Mouse (Mus musculus): ENCODE measurements around the gene Gm3676. TPM values are rescaled to one million over a fixed set of nuclear protein-coding genes. Genes with fewer than 3 reads are reported as not detected.
"Not testable (repeated sequence)": the region's sequence is repeated elsewhere in the genome, so short reads cannot be mapped to it uniquely, and the experiment has no call there.

Gm3676 gene
- polyA plus RNA-seq (2015; fragmentation: Nextera tagmentation; extraction: Ambion mirVana) = not detected in 2 replicates

DNA sequence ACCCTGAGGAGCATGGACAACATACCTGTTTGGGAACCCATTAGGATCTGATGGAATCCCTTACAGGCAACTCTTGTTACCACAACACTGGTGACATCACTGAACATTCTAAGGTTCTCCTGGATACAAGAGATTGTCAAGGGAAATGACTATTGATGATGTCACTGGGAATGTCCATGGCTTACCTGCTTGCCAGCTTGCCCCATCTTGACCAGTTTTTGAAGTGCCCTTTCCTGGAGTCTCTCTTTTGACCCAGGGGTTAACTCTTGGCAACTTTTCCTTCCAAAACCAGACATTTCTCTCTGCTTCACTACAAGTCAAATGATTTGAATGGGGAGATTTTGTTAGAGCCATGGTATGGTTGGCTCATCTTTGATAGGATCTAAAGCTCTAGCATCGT, at the start of gene Gm3676:
Gene Gm3676 (minus strand): TSS at position 101 of the 400 bp plus-strand sequence.
- no CpG with 5 or more reads among the region's 1 CpGs for whole genome bisulfite sequencing (ENCODE audit: insufficient replicate concordance)
- H3K4me3 ChIP-seq (replicated peaks); DNase-seq; H3K4me2 ChIP-seq; H3K9ac ChIP-seq; H3K4me1 ChIP-seq (replicated peaks); ATAC-seq (ENCODE audit: low read depth); H3K36me3 ChIP-seq; H3K27me3 ChIP-seq; H3K9me3 ChIP-seq (replicated peaks); H3K27ac ChIP-seq: not testable (repeated sequence)

DNA sequence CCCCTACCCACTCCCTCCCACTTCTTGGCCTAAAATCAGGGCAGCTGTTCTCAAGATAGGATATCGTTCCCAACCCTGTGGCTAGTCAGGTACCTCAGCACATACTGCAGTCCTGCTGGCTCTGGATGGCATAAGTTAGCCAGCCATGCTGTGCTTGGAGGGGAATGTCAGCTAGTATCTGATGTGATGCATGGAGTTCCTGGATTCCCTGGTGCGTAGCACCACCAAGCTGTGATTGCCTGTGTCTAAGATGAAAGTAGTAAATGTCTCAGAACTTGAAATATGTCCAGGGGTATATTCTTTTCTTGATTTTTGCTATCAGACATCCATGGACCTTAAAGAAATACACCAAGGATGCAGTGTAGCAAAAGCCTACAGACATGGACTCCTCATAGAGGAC, 1.9 kb upstream of the Gm3676 start:
- H3K4me1 ChIP-seq (replicated peaks); H3K9ac ChIP-seq; H3K9me3 ChIP-seq (replicated peaks); DNase-seq; H3K4me2 ChIP-seq; H3K27ac ChIP-seq; ATAC-seq (ENCODE audit: low read depth); H3K36me3 ChIP-seq; H3K4me3 ChIP-seq (replicated peaks); H3K27me3 ChIP-seq: not testable (repeated sequence)
- 66% methylated on average over 2 of the region's 2 CpGs for WGBS (ENCODE audit: insufficient replicate concordance)

DNA sequence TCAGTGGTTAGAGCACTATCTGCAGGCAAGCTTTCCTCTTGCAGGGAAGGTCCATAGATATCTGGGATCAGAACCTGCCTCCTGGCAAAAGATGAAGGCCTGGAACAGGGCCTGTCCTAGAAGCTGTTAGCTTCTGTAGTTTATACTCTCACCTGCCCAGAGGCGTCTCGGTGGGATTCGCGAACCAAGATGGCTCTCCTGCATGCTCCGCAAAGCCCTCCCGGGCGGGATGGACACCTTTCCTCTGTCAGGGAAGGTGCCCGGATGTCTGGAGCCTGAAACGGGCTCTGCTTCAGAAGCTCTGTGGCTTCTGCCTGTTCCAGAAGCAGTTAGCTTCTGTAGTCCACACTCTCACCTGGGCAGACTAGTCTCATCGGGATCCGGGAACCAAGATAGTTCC, 16.1 kb downstream of the Gm3676 start:
- H3K4me3 ChIP-seq (replicated peaks); H3K9me3 ChIP-seq (replicated peaks); H3K27me3 ChIP-seq; DNase-seq; H3K36me3 ChIP-seq; H3K4me1 ChIP-seq (replicated peaks); H3K9ac ChIP-seq; H3K4me2 ChIP-seq; H3K27ac ChIP-seq; ATAC-seq (ENCODE audit: low read depth): not testable (repeated sequence)
- 81% methylated on average over 9 of the region's 11 CpGs for WGBS (ENCODE audit: insufficient replicate concordance)

DNA sequence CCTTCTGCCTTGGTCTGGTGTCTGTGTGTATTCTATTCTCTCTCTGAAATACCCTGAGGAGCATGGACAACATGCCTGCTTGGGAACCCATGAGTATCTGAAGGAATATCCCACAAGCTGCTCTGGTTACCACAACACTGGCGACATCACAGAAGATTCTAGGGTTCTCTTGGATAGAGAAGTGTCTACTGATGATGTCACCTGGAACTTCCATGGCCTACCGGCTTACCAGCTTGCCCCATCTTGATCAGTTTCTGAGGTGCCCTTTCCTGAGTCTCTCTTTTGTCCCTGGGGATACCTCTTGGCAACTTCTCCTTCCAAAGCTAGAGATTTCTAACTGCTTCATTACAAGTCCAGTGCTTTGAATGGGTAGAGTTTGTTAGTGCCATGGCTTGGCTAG, 21.8 kb downstream of the Gm3676 start, which contains the start of gene Gm3072:
Gene Gm3072 (minus strand): TSS at position 101 of the 400 bp plus-strand sequence.
- DNase-seq; H3K4me3 ChIP-seq (replicated peaks); ATAC-seq (ENCODE audit: low read depth); H3K27ac ChIP-seq; H3K4me1 ChIP-seq (replicated peaks); H3K27me3 ChIP-seq; H3K9me3 ChIP-seq (replicated peaks); H3K4me2 ChIP-seq; H3K36me3 ChIP-seq; H3K9ac ChIP-seq: not testable (repeated sequence)
- WGBS (ENCODE audit: insufficient replicate concordance) = 53% methylated on average over 1 of the region's 2 CpGs

DNA sequence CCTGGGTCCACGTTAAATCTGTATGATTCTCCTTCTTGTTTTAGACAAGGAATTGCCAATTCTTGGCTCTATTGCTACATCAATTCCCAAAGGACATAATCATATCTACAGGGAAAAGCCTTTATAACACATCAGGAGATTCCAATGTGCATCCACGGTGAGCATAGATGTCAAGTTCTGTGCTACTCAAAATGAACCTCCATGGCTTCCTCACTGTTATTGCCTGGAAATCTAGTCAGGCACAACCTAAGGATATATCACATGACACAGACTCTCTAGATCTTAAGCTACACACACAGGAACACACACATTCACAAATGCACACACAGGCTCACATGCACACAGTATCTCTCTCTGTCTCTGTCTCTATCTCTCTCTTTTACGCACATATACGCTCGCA, 23.8 kb downstream of the Gm3676 start:
- ATAC-seq (ENCODE audit: low read depth); H3K27me3 ChIP-seq; H3K4me2 ChIP-seq; H3K4me3 ChIP-seq (replicated peaks); H3K4me1 ChIP-seq (replicated peaks); H3K36me3 ChIP-seq; DNase-seq; H3K27ac ChIP-seq; H3K9me3 ChIP-seq (replicated peaks); H3K9ac ChIP-seq: not testable (repeated sequence)
- WGBS (ENCODE audit: insufficient replicate concordance) = 77% methylated on average over 5 of the region's 5 CpGs

DNA sequence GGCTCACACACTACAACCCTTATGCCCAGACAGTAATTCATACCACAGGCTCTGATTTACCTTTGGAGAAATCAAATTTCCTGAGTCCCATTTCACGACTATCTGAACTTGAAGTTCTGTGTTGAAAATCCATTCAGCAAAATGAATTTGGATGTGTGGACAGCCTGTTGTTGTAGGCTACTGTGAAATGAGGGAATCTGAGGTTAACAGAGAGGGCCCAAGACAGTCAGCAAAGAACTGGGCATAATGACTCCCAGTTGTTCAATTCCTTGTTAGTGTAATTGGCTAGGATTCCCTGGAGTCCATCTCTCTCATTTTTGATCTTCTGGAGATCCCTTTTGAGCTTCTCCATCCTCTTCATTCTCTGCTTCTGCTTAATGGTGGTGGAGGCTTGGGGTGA, 35.6 kb downstream of the Gm3676 start:
- DNase-seq; ATAC-seq (ENCODE audit: low read depth); H3K27me3 ChIP-seq; H3K4me1 ChIP-seq (replicated peaks); H3K27ac ChIP-seq; H3K9me3 ChIP-seq (replicated peaks); H3K4me2 ChIP-seq; H3K9ac ChIP-seq; H3K4me3 ChIP-seq (replicated peaks); H3K36me3 ChIP-seq: not testable (repeated sequence)
- 73% methylated on average over 1 of the region's 1 CpGs for WGBS (ENCODE audit: insufficient replicate concordance)

DNA sequence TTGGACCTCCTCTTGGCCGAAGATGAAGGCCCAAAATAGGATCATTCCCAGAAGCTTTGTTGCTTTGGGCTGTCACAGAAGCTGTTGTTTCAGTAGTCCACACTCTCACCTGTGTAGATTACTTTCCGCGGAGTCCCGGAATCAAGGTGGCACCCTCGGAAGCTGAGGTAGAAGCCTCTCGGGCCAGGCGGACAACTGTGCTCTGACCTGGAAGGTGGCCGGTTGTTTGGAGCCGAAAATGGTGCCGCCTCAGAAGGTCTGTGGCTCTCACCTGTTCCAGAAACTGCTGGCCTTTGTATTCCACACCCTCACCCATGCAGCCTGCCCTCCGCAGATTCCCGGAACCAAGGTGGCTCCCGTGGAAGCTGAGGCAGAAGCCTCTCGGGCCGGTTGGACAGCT, 45.4 kb downstream of the Gm3676 start:
- not testable (repeated sequence) for ATAC-seq (ENCODE audit: low read depth); H3K27ac ChIP-seq; H3K9me3 ChIP-seq (replicated peaks); H3K4me1 ChIP-seq (replicated peaks); H3K4me2 ChIP-seq; H3K9ac ChIP-seq; H3K4me3 ChIP-seq (replicated peaks); H3K27me3 ChIP-seq; DNase-seq; H3K36me3 ChIP-seq
- 80% methylated on average over 15 of the region's 15 CpGs for WGBS (ENCODE audit: insufficient replicate concordance)

Other genes starting within 250 kb of the Gm3676 start
- gene Gm6482, start 238.2 kb downstream of the Gm3676 start, polyA plus RNA-seq (2015; fragmentation: Nextera tagmentation; extraction: Ambion mirVana) = not detected in 2 replicates
- gene Gm7954, start 193.0 kb downstream of the Gm3676 start, polyA plus RNA-seq (2015; fragmentation: Nextera tagmentation; extraction: Ambion mirVana) = not detected in 2 replicates
- not detected in 2 replicates for gene Gm3486, start 157.0 kb downstream of the Gm3676 start, polyA plus RNA-seq (2015; fragmentation: Nextera tagmentation; extraction: Ambion mirVana)
- not detected in 2 replicates for gene Gm7970, start 90.9 kb downstream of the Gm3676 start, polyA plus RNA-seq (2015; fragmentation: Nextera tagmentation; extraction: Ambion mirVana)
- gene 1700049E17Rik2, start 73.3 kb downstream of the Gm3676 start, polyA plus RNA-seq (2015; fragmentation: Nextera tagmentation; extraction: Ambion mirVana) = not detected in 2 replicates
- not detected in 2 replicates for gene Gm3072, start 21.9 kb downstream of the Gm3676 start, polyA plus RNA-seq (2015; fragmentation: Nextera tagmentation; extraction: Ambion mirVana)
- not detected in 2 replicates for gene Gm8068, start 55.4 kb upstream of the Gm3676 start, polyA plus RNA-seq (2015; fragmentation: Nextera tagmentation; extraction: Ambion mirVana)
- not detected in 2 replicates for gene Gm7929, start 104.1 kb upstream of the Gm3676 start, polyA plus RNA-seq (2015; fragmentation: Nextera tagmentation; extraction: Ambion mirVana)
- not detected in 2 replicates for gene Gm47189, start 126.0 kb upstream of the Gm3676 start, polyA plus RNA-seq (2015; fragmentation: Nextera tagmentation; extraction: Ambion mirVana)